Mouse (Mus musculus) midbrain, embryonic 12.5 days (tissue): ENCODE data around the gene Slc16a10. TPM values are rescaled to one million over a fixed set of nuclear protein-coding genes. Genes with fewer than 3 reads are reported as not detected.

Source experiments
- ATAC-seq: fragments of 200-750 bp; cut with Nextera tagmentation; 2 replicates; pipeline ENCODE4 v1.8.0; 2017; ENCODE audit warnings: low read depth, moderate TSS enrichment, moderate library complexity; ENCODE audit not compliant: low FRiP score
- H3K27ac ChIP-seq: fragments of 300-500 bp; sonication (generic); replicated peaks from 2 replicates; pipeline ENCODE4 v1.5.1; 2016; ENCODE audit warnings: mild to moderate bottlenecking
- H3K27me3 ChIP-seq: fragments of 300-500 bp; sonication (generic); 2 replicates; pipeline ENCODE4 v1.6.1; 2016; ENCODE audit warnings: mild to moderate bottlenecking
- H3K36me3 ChIP-seq: fragments of 300-500 bp; sonication (generic); 2 replicates; pipeline ENCODE4 v1.6.1; 2016
- H3K4me1 ChIP-seq: fragments of 300-500 bp; sonication (generic); 2 replicates; pipeline ENCODE4 v1.6.1; 2016
- H3K4me2 ChIP-seq: fragments of 300-500 bp; sonication (generic); replicated peaks from 2 replicates; pipeline ENCODE4 v1.6.1; 2016; ENCODE audit warnings: mild to moderate bottlenecking, moderate library complexity
- H3K4me3 ChIP-seq: fragments of 300-500 bp; sonication (generic); 2 replicates; pipeline ENCODE4 v1.5.1; 2016; ENCODE audit warnings: mild to moderate bottlenecking
- H3K9ac ChIP-seq: fragments of 300-500 bp; sonication (generic); replicated peaks from 2 replicates; pipeline ENCODE4 v1.6.1; 2016; ENCODE audit warnings: mild to moderate bottlenecking, moderate library complexity
- H3K9me3 ChIP-seq: fragments of 300-500 bp; sonication (generic); 2 replicates; pipeline ENCODE4 v1.6.1; 2016; ENCODE audit warnings: mild to moderate bottlenecking
- WGBS: fragments of 180-500 bp; shearing (Covaris S2); methylation state at CpG from one replicate; pipeline ENCODE4 v1.1.7; 2016; 5-methylcytosine and 5-hydroxymethylcytosine counted together
- polyA plus RNA-seq: library from polyadenylated mRNA; unstranded; fragments of >200 nt; fragmentation: Nextera tagmentation; extraction: Ambion mirVana; gene quantifications from 2 replicates; pipeline ENCODE4 v1.2.1, GENCODE M21; 2016

The Slc16a10 gene
- polyA plus RNA-seq, 1 experiment from 2014 or later = 4.3 TPM

DNA sequence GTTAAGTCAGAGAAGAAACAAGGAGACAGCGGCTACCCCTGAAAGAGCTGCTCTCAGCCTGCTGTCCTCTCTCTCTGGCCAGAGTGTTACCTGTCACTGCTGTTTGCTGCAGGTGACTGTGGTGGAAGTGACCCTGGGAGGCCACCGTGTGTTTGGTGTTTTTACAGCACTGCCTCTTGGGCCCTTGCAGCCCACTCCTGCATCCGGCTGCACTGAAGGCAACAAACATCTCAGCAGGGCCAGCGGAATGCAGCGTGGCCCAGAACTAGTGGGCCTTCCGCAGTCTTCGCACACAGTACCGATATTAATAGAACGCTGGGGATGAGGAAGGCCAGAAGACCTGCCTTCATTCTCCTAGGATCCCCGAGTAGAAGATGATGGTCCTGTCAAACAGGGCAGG lies 27.5 kb upstream of the Slc16a10 start:
- no peak overlapping the region for H3K27ac ChIP-seq
- no peaks in the 10 kb centered on the region for H3K9me3 ChIP-seq
- 0 out of 2 replicates have a peak, but pooled peaks cover 3% of the 10 kb centered on the region for H3K4me1 ChIP-seq
- no peak overlapping the region for H3K4me2 ChIP-seq
- ATAC-seq = no peak
- no peak overlapping the region for H3K4me3 ChIP-seq
- no peaks in the 10 kb centered on the region for H3K27me3 ChIP-seq
- no peaks in the 10 kb centered on the region for H3K36me3 ChIP-seq
- no peak overlapping the region for H3K9ac ChIP-seq
- 88% methylated on average over 10 of the region's 10 CpGs for WGBS

DNA sequence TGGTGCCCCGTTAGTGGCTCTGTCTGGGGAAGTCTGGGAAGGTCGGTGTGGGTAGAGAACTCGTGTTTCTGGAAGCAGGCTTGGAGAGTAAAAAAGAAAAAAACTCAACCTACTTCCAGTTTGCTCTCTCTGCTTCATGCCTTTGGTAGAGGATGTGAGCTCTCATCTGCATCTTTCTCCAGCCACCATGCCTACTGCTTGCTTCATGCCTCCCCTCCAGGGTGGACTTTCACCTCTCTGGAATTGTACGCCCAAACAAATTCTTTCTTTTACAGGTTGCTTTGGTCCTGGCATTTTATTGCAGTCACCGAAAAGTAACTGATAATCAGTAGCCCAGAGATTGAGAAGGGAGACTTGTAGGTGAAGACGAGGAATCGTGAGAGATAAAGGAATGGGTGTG lies 27.0 kb upstream of the Slc16a10 start:
- no peak overlapping the region for H3K27ac ChIP-seq
- no peaks in the 10 kb centered on the region for H3K9me3 ChIP-seq
- H3K4me3 ChIP-seq = no peak overlapping the region
- H3K9ac ChIP-seq = no peak overlapping the region
- H3K4me2 ChIP-seq = no peak overlapping the region
- no peaks in the 10 kb centered on the region for H3K27me3 ChIP-seq
- 95% methylated on average over 7 of the region's 7 CpGs for WGBS
- no peak for ATAC-seq
- H3K36me3 ChIP-seq = no peaks in the 10 kb centered on the region
- H3K4me1 ChIP-seq = 0 out of 2 replicates have a peak, but pooled peaks cover 3% of the 10 kb centered on the region

DNA sequence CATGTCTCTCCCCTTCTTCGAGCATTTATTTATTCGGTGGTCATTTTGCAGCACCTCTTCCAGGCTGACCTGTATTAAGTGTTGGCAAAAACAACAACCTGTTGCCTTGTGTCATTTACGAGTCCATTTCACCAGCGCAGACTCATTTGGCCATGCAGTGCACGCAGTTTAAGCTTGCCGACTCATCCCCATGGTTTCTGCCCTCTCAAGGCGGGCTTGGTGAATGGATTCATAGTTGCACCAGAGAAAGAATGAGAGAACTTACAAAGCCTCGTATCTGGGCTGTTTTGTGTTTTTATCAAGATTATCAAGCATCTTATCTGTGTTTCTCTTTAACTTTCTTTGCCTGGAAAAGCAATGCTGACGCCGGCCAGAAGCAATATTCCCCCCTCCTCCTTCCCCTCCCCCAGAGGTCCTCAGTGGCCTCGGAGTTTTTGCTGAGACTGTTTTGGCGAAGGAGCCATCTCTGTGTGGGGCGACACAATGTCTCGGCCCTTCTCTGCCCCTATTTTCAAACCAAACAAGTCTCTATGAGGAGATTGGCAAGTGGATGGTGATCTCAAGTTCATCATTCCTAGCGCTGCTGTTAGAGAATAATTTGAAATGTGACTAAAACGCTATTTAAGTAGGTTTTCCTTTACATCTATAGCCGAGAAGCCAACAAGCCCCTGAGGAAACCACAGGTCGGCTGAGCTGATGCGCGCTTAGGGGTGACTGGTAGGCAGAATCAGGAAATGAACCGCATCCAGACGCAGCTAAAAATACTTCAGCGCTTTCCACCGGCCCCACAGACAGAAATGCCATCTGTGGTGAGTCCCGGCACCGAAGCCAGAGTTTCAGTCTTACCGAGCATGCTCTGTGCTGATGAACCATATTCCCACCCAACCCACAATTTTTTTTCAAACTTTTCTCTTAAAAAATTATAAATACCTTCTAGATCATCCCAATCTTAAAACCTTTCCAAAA lies 22.6 kb upstream of the Slc16a10 start:
- Histone ChIP-seq H3K9me3 (no peaks in the 10 kb centered on the region), H3K4me1 (no peaks in the 10 kb centered on the region), H3K9ac (no peak overlapping the region), H3K27me3 (no peaks in the 10 kb centered on the region), H3K27ac (no peak overlapping the region), H3K4me2 (no peak overlapping the region), H3K36me3 (no peaks in the 10 kb centered on the region), H3K4me3 (no peak overlapping the region)
- no peak for ATAC-seq
- whole genome bisulfite sequencing = 89% methylated on average over 27 of the region's 27 CpGs

DNA sequence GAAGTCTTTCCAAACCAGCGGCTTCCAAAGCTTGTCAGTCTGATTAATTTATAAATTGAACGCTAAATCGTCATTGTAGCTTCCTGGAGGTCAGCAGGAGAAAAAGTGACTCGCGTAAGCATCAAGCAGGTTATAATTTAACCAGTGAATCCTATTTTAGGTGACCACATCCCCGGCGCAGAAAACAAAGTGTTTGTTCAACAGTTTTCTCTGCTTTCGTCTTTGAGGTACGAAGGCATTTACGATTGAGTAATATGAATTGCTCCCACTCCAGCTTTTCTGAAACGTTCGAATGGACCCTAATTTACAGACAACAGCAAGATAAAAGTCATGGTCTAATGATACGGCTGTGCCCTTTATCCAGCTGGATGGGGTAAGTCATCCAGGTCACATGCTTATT lies 21.9 kb upstream of the Slc16a10 start:
- H3K9me3 ChIP-seq = no peaks in the 10 kb centered on the region
- WGBS = 91% methylated on average over 13 of the region's 13 CpGs
- H3K9ac ChIP-seq = no peak overlapping the region
- H3K4me1 ChIP-seq = no peaks in the 10 kb centered on the region
- ATAC-seq = no peak
- no peak overlapping the region for H3K4me3 ChIP-seq
- H3K27me3 ChIP-seq = no peaks in the 10 kb centered on the region
- no peak overlapping the region for H3K27ac ChIP-seq
- no peak overlapping the region for H3K4me2 ChIP-seq
- no peaks in the 10 kb centered on the region for H3K36me3 ChIP-seq

DNA sequence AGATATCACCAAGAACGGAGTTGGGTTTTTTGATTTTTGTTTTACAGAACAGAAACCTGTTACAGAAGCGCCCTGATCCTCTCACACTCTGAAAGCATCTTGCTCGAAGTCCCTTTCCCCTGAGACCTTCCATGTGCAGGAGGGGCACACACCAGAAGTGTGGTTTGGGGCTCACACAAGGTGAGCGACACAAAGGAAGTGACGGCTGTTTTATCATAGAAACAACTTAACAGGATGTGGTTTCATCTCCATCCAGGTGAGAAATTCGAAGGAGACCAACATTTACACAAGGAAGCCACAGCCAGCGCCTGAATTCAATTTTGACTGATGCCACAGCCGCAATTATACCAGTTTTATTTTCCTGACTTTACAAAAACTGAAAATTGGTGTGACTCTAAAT lies 21.3 kb upstream of the Slc16a10 start:
- no peak overlapping the region for H3K4me3 ChIP-seq
- H3K36me3 ChIP-seq = no peaks in the 10 kb centered on the region
- no peak for ATAC-seq
- WGBS = 90% methylated on average over 8 of the region's 8 CpGs
- H3K4me1 ChIP-seq = no peaks in the 10 kb centered on the region
- no peaks in the 10 kb centered on the region for H3K27me3 ChIP-seq
- no peaks in the 10 kb centered on the region for H3K9me3 ChIP-seq
- H3K4me2 ChIP-seq = no peak overlapping the region
- H3K9ac ChIP-seq = no peak overlapping the region
- H3K27ac ChIP-seq = no peak overlapping the region

DNA sequence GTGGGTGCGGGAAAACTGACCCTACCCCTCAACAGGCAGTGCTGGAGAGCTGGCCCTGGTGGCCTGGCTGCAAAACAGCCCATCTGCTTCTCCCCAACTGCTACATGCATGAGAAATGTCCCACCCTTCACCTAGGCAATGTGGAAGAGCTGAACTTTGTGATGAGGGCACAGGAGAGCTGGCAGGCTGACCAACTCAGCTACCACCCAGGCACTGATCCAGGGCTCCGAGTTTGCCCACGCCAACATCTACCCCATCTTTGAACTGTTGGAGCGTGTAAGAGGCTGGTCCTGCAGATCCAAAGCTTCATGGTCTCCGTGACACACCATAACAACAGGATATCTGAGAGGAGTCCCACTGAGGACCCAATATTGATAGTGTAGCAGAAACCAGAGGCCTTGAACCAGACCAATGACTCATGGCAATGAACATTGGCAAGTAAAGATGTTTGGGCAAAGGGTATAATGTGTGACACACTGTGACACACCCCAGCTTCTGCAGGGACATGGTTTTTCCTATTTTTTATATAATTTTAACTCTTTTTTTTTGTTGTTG lies 19.7 kb upstream of the Slc16a10 start:
- H3K4me2 ChIP-seq = no peak overlapping the region
- WGBS = 86% methylated on average over 5 of the region's 5 CpGs
- no peak for ATAC-seq

DNA sequence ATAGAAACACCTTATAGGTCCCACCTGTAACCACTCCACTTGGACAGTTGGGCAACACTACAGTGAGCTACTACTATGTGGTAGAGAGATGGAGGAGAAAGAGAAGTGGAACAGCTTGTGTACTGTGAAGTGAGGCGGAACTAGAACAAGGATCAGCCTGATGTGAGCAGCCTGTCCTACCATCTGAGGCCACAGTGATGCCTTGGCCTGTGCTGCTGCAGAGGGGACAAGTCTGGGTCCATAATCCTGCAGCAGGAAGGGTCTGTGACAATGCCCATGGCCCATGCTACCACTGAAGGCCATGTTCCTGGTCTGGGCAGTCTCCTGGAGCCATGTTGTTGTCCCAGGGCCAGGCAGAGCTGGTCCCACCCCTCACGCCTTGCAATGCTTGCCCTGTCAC lies 19.2 kb upstream of the Slc16a10 start:
- Histone ChIP-seq H3K4me1 (no peaks in the 10 kb centered on the region), H3K36me3 (no peaks in the 10 kb centered on the region), H3K9ac (no peak overlapping the region), H3K4me2 (no peak overlapping the region), H3K27ac (no peak overlapping the region), H3K9me3 (no peaks in the 10 kb centered on the region), H3K27me3 (no peaks in the 10 kb centered on the region), H3K4me3 (no peak overlapping the region)
- no peak for ATAC-seq
- WGBS = 91% methylated on average over 2 of the region's 2 CpGs

More for the DNA sequence above, 19.7 kb upstream of the Slc16a10 start:
- no peak overlapping the region for H3K9ac ChIP-seq
- H3K9me3 ChIP-seq = no peaks in the 10 kb centered on the region
- H3K4me3 ChIP-seq = no peak overlapping the region
- H3K27me3 ChIP-seq = no peaks in the 10 kb centered on the region
- no peaks in the 10 kb centered on the region for H3K36me3 ChIP-seq
- H3K27ac ChIP-seq = no peak overlapping the region
- H3K4me1 ChIP-seq = no peaks in the 10 kb centered on the region

DNA sequence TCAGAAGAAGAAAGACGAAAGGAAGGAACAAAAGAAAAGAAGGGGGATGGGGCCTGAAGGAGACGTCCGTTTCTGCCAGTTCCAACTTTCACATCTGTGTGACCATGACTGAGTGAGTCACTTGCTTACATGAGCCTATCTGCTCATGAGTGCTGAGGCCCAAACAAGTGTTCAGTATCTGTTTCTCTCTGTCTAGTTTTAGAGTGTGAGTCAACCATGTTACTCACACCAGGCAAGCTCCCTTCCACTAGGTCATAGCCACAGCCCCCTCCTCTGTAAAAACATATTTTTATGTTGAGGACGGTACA lies 10.4 kb upstream of the Slc16a10 start:
- H3K9me3 ChIP-seq = no peaks in the 10 kb centered on the region
- H3K4me3 ChIP-seq = no peak overlapping the region
- no peak for ATAC-seq
- no peaks in the 10 kb centered on the region for H3K27me3 ChIP-seq
- 82% methylated on average over 4 of the region's 4 CpGs for WGBS
- H3K4me2 ChIP-seq = no peak overlapping the region
- H3K9ac ChIP-seq = no peak overlapping the region
- no peaks in the 10 kb centered on the region for H3K36me3 ChIP-seq
- no peaks in the 10 kb centered on the region for H3K4me1 ChIP-seq
- no peak overlapping the region for H3K27ac ChIP-seq

DNA sequence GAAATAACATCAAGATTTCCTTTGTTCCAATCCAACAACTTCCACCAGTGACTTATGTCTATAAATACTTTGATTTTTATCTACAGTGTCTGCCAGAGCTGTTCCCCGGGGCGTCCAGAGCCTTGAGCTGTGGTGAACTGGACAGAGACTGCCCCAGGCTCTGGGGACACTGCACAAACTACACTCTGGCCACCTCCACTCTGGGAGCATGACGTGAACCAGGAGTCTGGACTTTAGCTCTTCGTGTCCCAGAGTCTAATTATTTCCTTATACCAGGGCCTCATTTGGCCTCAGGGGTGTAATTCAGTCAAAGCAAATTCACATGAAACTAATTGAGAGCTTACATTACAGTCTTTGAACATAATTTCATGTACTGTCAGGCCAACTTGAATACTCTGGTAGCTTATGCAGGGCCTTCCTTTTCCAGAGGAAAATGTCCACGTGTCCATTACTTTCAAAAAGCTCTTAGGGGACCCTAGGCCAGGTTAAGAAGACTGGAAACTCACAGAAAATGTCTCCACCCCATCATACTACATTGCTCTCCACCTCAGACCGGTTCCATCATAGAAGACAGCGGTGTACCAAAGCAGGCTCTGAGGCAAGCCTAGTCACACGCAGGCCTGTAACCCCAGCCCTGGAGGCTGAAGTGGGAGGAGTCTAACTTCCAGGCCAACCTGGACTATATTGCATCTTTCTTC lies 9.9 kb upstream of the Slc16a10 start:
- no peaks in the 10 kb centered on the region for H3K4me1 ChIP-seq
- no peak overlapping the region for H3K27ac ChIP-seq
- WGBS = 78% methylated on average over 8 of the region's 8 CpGs
- no peak for ATAC-seq
- no peaks in the 10 kb centered on the region for H3K27me3 ChIP-seq
- H3K9me3 ChIP-seq = no peaks in the 10 kb centered on the region
- H3K4me3 ChIP-seq = no peak overlapping the region
- no peak overlapping the region for H3K4me2 ChIP-seq
- H3K36me3 ChIP-seq = no peaks in the 10 kb centered on the region
- no peak overlapping the region for H3K9ac ChIP-seq

DNA sequence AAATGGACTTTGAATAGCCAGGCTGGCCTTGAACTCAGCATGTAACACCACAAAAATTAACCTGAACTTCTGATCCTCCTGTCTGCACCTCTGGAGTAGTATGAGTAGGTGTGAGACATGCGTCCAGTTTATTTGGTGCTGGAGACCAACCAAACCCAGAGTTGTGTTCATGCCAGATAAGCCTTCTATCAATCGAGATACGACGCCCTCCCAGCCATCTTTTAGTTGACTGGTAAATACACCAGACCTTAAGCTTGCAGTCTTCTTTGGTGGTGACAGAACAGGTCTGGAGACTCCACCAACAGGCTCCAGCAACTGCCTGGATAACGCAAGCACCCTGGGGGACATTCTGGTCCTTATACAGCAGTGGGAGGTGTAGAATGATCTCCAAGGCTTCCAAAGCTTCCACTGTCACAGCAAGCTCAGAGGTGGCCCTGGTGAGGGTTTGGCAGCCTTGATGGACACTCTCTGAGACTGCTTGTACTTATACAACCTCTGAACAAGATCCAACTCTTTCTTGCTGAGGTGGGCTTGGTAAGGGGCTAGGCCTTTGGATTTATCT lies 7.6 kb upstream of the Slc16a10 start:
- no peaks in the 10 kb centered on the region for H3K27me3 ChIP-seq
- H3K9me3 ChIP-seq = no peaks in the 10 kb centered on the region
- H3K4me2 ChIP-seq = no peak overlapping the region
- no peak overlapping the region for H3K4me3 ChIP-seq
- no peak overlapping the region for H3K27ac ChIP-seq
- ATAC-seq = no peak
- H3K9ac ChIP-seq = no peak overlapping the region
- H3K4me1 ChIP-seq = no peaks in the 10 kb centered on the region
- H3K36me3 ChIP-seq = no peaks in the 10 kb centered on the region
- WGBS = 96% methylated on average over 5 of the region's 5 CpGs

DNA sequence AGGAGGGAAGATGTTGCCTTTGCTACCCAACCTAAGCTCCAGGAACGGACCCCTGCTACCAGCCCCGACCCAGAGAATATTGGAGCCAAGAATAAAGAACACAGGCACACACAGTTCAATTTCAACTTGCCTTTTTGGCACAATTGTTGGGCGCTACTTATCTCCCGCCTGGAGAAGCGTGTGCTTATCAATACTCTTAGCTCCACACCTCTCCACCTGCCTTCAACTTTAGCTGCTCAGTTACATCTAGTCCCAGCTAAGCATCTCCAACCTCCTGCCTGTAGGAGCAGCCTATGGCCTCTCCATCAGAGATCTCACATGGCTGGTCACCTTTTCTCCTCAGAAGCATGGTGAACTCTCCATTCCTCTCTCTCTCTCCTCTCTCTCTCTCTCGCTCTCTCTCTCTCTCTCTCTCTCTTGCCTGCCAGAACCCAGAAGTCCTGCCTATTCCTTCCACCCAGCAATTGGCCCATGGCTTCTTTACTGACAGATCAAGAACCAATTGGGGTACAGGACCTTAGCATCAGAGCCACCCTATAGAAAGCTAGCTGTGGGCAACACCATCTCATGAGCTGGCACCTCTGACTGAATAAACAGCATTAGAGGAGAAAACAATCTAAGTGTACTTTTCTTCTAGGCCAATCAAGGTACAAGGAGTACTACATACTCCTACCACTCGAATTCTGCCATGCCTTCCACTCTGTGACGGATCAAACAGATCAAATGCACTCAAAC lies 5.4 kb upstream of the Slc16a10 start:
- 89% methylated on average over 8 of the region's 8 CpGs for WGBS

More for the DNA sequence above, 5.4 kb upstream of the Slc16a10 start:
- H3K27ac ChIP-seq = no peak overlapping the region
- H3K27me3 ChIP-seq = peaks cover 4% of the 10 kb centered on the region; the same call in 1 of the 2 replicates
- no peaks in the 10 kb centered on the region for H3K36me3 ChIP-seq
- H3K4me2 ChIP-seq = no peak overlapping the region
- no peaks in the 10 kb centered on the region for H3K4me1 ChIP-seq
- no peak overlapping the region for H3K9ac ChIP-seq
- no peak for ATAC-seq
- no peaks in the 10 kb centered on the region for H3K9me3 ChIP-seq
- no peak overlapping the region for H3K4me3 ChIP-seq
